Mouse (Mus musculus): Measurements from ENCODE around the gene Dpm1. TPM values are rescaled to one million over a fixed set of nuclear protein-coding genes. Genes with fewer than 3 reads are reported as not detected.

Gene Dpm1
- 10 to 100 TPM; 79.1 to 87.3 TPM for total RNA-seq (2021)
- long read RNA-seq, experiment 1, transcript Dpm1-204 (7 exons, 630 nt): minor isoform, 16 of 111 reads
- long read RNA-seq, experiment 1, transcript Dpm1-209 (9 exons, 2,293 nt): major isoform, 44 of 111 reads
- long read RNA-seq, experiment 1, partial matches to known transcripts: 45 of 111 reads
- long read RNA-seq, experiment 1, other reads (novel, unspliced or antisense): 3 of 111 reads
- long read RNA-seq, experiment 2, transcript Dpm1-209 (9 exons, 2,293 nt): major isoform, 36 of 73 reads
- long read RNA-seq, experiment 2, transcript Dpm1-204 (7 exons, 630 nt): minor isoform, 12 of 73 reads
- long read RNA-seq, experiment 2, partial matches to known transcripts: 22 of 73 reads
- long read RNA-seq, experiment 2, other reads (novel, unspliced or antisense): 0 of 73 reads

GRCm38 (mm10) chr2:168230026-168230728, at the start of gene Dpm1, which contains the start of the genes Gm20716 and Mocs3:
Gene Dpm1, minus strand, starts transcription at chr2:168230591.
Gene Gm20716, minus strand, starts transcription at chr2:168230364.
Gene Mocs3, plus strand, starts transcription at chr2:168230622.
- DNase-seq: peak; percentile 92 to 94

GRCm38 (mm10) chr2:168274374-168274935, 44.1 kb upstream of the Dpm1 start:
- DNase-seq: peak; percentile 30 to 81

- DNase-seq: no peak
Observed at GRCm38 (mm10) chr2:168273387-168273786, 43.0 kb upstream of the Dpm1 start.

GRCm38 (mm10) chr2:168268033-168268432, 37.6 kb upstream of the Dpm1 start:
- DNase-seq: no peak

- no peak for DNase-seq
Observed at GRCm38 (mm10) chr2:168260900-168261299, 30.5 kb upstream of the Dpm1 start.

GRCm38 (mm10) chr2:168260124-168260523, 29.7 kb upstream of the Dpm1 start:
- DNase-seq: no peak

GRCm38 (mm10) chr2:168259046-168259445, 28.7 kb upstream of the Dpm1 start:
- DNase-seq: peak; percentile 47 to 60

GRCm38 (mm10) chr2:168257188-168257587, 26.8 kb upstream of the Dpm1 start:
- DNase-seq: no peak

- DNase-seq: no peak
Observed at GRCm38 (mm10) chr2:168256506-168256905, 26.1 kb upstream of the Dpm1 start.

- no peak for DNase-seq
Observed at GRCm38 (mm10) chr2:168253822-168254221, 23.4 kb upstream of the Dpm1 start.

- DNase-seq: no peak
Observed at GRCm38 (mm10) chr2:168252639-168253292, 22.4 kb upstream of the Dpm1 start.

GRCm38 (mm10) chr2:168250270-168250669, 19.9 kb upstream of the Dpm1 start:
- DNase-seq: peak; percentile 72 to 94

- no peak for DNase-seq
Observed at GRCm38 (mm10) chr2:168248856-168249245, 18.5 kb upstream of the Dpm1 start.

GRCm38 (mm10) chr2:168248167-168248855, 17.9 kb upstream of the Dpm1 start:
- no peak for DNase-seq

- no peak for DNase-seq
Observed at GRCm38 (mm10) chr2:168245571-168245970, 15.2 kb upstream of the Dpm1 start.

- DNase-seq: no peak
Observed at GRCm38 (mm10) chr2:168243278-168243677, 12.9 kb upstream of the Dpm1 start.

GRCm38 (mm10) chr2:168242841-168243240, 12.4 kb upstream of the Dpm1 start:
- no peak for DNase-seq

GRCm38 (mm10) chr2:168238335-168238734, 7.9 kb upstream of the Dpm1 start:
- no peak for DNase-seq

- DNase-seq: no peak
Observed at GRCm38 (mm10) chr2:168233286-168233685, 2.9 kb upstream of the Dpm1 start.

GRCm38 (mm10) chr2:168231471-168231829, 1.1 kb upstream of the Dpm1 start:
- DNase-seq: no peak

- no peak for DNase-seq
Observed at GRCm38 (mm10) chr2:168230773-168231470, 531 bp upstream of the Dpm1 start.

Measured in heart, adult 18-20 months (tissue).